Mouse (Mus musculus) sigmoid colon, adult 10 weeks (tissue): ENCODE data around the gene Emb. TPM values are rescaled to one million over a fixed set of nuclear protein-coding genes. Genes with fewer than 3 reads are reported as not detected.

Experiments
- polyA plus RNA-seq: library from polyadenylated mRNA; stranded (reverse); fragments of 350-450 nt; fragmentation: Illumina TruSeq; extraction: RNeasy Lipid Tissue Mini Kit (QIAGEN cat#74804); gene quantifications from one replicate; pipeline ENCODE4 v1.2.3, GENCODE M21; 2014; ENCODE audit warnings: low read depth, low replicate concordance

The Emb gene
- polyA plus RNA-seq, result 12.3 TPM

GRCm38 (mm10) chr13:117208236-117208635 lies at the start of gene Emb:
TSS of gene Emb (plus strand) at chr13:117208536.

DNA sequence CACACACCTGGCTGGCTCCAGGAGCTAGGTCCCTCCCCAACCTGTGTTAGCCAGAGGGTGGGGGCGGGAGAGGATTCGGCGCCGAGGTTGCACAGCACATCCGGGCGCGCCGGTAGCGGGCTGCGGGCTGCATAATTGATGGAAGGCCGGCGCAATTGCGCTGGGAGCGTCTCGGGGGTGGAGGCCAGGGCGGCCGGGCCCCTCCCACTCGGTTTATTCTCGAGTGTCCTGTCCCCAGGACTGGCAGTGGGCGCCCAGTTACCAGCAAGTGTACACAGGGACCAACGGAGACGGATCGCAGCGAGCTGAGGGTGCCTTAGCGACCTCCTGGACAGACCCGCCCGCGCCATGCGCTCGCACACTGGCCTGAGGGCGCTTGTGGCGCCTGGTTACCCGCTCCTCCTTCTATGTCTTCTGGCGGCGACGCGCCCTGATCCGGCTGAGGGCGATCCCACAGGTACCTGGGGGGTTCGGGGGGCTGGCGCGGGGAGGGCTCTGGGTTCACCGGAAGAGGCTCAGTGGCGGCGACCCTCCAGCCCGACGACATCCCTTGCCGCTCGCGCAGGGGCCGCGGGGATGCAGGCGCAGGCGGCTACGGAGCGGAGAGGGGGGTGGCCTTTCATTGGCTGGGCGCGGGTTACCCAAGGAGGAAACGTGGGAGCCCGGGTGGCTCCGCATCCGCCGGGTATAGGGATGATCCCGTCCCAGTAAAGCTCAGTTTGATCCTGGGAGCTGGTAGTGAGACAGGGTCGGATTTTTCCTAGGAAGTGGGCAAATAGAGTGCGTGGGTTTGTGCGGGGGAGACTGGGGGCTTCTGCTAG lies 12.4 kb downstream of the Emb start, which contains the start of gene Gm17509:
Gm17509 (minus strand) TSS at position 575 of the 821 bp plus-strand sequence.

Other genes with a start within 250 kb of the Emb start
- 10.4 TPM for gene Parp8, start 183.0 kb upstream of the Emb start, polyA plus RNA-seq
- gene Gm17509, start 12.5 kb downstream of the Emb start, polyA plus RNA-seq, result not detected